Mouse (Mus musculus) erythroblast, adult 5-6 weeks (primary cell): ENCODE results near the gene Mum1. TPM values are rescaled to one million over a fixed set of nuclear protein-coding genes. Genes with fewer than 3 reads are reported as not detected.

ENCODE experiments used
- ATAC-seq: replicated peaks from 2 replicates; pipeline ENCODE4 v1.8.0; 2016; ENCODE audit warnings: moderate number of reproducible peaks, mild to moderate bottlenecking, moderate TSS enrichment, inconsistent platforms; ENCODE audit not compliant: poor library complexity, low FRiP score, severe bottlenecking
- total RNA-seq, 2 experiments: library from RNA; stranded (forward) in 1 of 2; stranded (reverse) in 1 of 2; fragments of 150-400 nt in 1 of 2; fragments of 200-764, 138-1000 nt in 1 of 2; gene quantifications; 2 replicates each; pipeline versions ENCODE4 v1.2.3 to v1.2.4; 2015 to 2017; ENCODE audit warnings: low replicate concordance in 2 of 2

The Mum1 gene
- total RNA-seq, 2 experiments from 2014 or later, result 4.4 to 14.7 TPM

DNA sequence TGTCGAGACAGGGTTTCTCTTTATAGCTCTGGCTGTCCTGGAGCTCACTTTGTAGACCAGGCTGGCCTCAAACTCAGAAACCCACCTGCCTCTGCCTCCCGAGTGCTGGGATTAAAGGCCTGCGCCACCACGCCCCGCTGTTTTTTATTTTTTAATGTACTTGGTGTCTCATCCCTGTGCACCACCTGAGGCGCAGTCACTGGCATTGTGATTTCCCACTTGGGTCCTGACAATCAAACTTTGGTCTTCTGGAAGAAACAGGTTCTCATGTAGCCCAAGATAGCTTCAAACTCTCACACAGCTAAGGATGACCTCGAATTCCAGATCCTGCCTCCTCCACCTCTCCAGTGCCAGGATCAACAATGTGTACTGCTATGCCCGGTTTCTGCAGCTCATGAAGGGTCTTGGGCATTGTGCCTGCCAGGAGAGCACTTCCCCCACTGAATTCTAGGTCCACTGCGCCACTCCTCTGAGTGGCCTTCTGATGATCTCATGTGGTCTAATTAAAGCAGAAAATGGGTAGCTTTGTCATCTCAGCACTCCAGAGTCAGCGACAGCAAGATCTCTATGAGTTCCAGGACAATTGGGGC is 36.6 kb downstream of the Mum1 start:
- ATAC-seq, result no peak

DNA sequence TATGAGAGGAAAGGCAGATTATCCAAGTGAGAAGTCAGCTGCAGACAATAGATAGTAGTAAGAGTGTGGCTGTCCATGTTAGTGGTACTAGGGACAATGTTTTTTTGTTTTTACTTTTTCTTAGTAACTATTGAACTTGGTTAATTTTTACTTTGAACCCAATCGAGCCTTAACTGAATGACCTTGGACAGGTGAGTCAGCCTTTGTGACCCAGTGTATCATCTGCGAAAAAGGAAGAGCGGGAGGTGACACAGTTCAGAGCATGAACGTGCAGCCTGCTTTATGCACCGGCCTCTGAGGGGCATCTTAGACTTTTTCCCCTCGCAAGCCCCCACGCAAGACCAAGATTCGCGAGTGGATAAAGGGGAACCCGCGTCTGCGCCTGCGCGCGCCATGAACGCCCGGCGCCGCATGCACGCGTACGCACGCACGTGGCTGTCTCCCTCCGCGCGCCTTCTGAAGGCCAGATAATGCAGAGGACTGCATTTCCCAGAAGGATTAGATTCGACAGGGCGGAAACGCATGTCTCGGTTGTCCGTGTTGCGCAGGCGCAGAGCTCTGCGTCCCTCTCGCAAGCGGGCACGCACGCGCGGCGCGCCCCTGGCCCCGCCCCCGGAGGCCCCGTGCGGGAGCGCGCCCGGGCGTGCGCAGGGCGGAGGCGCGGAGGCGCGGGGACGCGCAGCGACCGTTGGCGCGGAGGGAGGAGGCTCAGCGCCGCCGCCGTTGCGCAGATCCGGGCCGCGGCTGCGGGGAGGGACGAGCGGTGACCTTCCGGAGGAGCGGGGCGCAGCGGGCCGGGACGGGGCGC is 38.3 kb downstream of the Mum1 start:
- ATAC-seq, result peak; percentile 74

DNA sequence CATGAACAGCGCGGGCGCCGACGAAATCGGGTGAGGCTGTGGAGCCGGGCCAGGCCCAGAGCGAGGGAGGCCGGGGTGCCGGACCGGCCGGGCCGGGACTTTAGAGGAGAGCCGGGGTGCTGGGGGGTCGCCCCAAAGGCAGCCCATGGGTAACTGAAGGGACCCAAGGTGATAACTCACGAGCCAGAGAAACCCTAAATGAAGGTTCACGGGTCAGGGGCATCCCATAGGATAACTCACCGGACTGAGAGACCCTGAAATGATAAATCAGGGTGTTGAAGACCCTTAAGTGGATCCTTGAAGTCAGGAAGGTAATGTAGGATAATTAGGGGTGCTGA is 38.9 kb downstream of the Mum1 start:
- ATAC-seq, result no peak

DNA sequence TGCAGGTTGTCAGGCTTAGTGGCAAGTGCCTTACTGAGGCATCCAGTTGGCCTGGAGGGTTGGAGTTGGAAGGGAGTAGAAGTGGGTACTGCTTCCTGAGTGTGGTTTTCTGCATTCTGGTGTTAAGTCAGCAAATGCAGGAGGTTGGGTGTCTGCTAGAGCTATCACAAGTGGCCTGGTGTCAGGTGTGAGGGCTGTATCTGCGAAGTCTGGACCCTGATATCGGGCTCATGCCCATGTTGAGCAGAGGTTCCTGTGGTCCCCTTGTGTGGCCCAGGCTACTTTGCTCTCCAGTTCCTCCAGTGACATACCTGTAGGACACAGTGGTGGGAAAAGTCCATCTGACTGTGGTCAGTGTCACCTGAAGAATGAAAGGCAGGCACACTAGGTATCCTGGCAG is 43.9 kb downstream of the Mum1 start:
- ATAC-seq, result no peak

DNA sequence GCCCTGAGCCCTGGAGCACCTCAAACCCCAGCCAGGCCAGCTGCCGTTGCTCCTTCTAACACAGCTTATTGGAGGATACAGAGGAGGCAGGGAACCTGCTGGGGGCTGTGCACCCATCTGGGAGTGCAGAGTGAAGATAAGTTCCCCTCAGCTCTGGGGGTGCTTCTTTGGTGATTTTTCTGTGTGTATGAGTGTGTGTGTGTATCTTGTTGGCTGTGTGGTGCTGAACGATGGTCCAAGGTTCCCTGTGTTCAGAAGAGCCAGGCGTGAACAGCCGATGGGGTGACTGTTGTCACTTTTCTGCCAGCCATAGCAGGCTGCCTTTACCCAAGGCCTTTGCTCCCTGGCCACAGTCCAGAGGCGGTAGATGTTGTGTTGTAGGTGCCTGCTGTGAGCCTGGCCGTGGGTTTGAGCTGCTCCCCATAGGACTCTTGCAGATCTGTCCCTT is 44.5 kb downstream of the Mum1 start:
- peak; percentile 36 for ATAC-seq

DNA sequence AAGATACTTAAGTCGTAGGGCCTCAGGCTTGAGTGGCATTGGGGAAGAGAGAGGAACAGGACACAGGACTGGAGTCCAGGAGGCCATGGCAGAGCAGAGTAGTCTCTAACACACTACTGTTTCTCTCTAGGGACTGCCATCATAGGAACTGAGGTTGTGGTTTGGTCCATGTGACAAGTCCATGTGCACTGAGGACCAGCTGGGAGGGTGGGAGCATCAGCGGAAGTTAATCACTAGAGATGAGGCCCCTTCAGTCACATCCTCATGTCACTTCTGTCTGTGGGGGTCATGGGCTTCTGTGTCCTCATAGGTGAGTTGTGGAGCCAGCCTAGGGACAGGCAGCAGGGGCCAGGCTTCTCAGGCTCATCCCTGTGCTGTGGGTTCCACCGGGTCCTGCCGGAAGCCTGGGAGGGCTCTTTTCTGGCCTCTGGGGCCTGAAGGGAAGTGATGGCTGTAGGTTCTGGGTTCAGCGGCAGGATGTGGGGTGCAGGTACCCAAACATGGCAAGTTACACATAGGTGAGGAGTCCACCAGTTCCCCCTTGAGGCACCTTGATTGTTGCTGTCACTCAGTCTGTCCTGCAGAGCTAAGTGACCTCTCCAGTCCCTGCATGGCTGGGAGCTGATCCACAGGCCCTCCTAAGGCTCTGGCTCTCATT is 45.1 kb downstream of the Mum1 start:
- ATAC-seq, result no peak

DNA sequence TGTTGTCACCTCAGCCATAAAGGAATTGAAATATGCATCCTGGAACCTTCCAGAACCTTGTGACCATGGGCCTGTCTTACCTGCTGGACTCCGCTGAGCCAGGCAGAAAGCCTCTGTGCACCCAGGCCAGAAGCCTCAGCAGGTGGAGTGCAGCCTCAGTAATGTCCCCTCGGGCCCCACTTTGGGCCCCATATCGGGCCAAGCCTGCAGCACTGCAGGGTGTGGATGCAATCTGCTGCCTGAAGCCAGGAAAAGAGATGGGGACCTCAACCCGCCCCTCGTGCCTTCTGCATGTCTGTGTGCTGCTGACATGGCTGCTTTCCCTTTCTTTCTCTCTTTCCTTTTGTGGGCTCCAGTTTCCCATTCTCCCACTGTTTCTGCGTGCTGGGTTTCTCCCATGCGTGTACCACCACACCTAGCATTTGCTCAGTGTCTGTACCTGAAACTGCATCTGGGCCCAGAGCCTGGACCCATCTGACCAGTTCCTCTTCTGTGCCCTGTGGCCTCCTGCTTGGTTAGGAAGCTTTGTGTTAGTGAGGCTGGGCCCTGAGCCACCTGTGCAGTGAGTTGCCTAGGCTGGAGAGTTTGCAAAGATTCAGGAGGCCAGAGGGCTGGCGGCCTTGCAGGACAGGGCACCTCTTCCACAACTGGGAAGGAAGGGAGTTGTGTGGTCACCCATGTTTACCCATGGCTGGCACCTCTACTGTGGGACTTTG is 45.8 kb downstream of the Mum1 start:
- ATAC-seq, result no peak

DNA sequence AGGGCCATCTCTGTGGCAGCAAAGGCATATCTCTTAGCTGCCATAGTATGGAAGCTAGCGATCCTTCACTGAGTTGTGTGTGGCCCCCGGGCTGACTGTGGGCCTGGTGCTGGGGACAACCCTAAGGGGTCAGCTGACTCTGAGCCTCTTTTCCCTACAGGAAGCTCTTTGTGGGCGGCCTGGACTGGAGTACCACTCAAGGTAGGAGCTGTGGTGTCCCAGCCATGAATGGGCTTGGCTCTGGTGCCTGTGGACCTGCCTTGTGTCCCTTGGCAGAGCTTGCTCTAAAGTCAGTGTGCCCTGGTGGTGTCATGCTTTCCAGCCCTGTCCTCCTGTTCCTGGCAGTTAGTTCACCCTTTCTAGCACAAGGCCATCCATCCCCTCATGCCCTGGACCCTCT is 47.6 kb downstream of the Mum1 start:
- ATAC-seq, result no peak

DNA sequence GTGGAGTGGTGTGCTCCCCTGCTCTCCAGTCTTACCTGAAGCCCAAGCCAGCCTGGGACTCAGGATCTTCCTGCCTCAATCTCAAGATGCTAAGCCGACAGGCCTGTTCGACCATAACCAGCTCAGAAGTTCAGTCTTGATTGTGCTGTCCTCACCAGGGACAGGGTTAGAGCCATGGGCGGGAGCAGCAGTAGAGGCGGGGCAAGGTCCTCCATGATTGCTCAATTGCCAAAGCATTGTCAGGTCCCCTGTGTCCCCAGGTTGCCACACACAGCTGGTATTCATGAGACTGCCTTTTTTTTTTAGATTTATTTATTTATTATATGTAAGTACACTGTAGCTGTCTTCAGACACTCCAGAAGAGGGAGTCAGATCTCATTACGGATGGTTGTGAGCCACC is 50.0 kb downstream of the Mum1 start:
- no peak for ATAC-seq

DNA sequence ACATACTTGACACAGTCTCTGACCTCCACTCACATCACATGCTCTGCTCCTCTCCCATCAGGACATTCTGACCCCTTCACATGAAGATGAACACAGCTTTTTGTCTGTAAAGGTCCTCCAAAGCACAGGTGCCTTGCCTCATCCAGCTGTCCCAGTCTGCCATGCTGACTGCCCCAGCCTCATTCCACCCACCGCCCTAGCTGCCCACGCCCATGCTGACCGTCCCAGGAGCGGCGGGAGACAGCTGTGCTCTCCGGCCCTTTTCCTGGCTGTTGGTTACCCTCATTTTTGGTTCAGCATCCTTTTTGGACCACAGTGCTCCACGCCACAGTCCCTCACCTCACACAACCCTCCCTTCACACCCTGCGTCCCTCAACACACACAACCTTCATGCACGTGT is 52.2 kb downstream of the Mum1 start:
- ATAC-seq, result no peak

DNA sequence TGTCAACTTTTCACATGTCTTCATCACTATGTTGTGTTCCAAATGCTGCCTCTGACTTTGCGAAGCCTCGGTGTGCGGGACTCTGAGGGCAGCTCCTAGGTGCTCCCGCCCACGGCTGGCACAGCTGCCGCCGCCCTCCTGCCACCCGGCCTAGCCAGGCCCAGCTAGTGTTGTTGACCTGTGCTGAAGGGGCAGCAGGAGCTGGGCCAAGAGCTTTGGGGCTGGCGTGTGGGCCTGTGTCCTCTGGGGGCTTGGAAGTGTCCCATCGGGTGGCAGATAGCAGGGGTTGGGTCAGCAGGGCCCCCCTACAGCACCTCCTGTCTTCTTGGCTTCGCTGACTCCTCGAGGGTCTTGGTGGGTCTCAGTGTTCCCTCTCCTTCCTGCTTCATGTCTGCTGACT is 53.0 kb downstream of the Mum1 start:
- ATAC-seq, result no peak

DNA sequence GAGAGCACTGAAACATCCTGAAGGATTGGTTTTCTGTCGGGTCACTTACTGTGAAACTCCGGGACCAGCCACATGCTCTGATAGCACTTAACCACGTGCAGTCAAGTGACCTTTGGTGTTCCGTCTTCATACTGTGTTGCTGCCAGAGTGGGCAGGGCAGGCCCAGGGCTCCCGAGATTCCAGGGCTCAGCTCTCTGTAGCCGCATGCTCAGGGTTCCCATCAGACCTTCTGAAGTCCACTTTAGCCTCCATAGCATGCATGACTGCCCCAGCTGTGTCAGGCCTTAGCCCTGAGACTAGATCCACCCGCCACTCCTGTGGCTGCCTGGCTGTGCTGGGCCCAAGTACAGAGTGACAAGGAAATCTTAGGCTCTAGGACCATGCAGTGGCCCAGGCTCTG is 55.1 kb downstream of the Mum1 start:
- ATAC-seq, result no peak

DNA sequence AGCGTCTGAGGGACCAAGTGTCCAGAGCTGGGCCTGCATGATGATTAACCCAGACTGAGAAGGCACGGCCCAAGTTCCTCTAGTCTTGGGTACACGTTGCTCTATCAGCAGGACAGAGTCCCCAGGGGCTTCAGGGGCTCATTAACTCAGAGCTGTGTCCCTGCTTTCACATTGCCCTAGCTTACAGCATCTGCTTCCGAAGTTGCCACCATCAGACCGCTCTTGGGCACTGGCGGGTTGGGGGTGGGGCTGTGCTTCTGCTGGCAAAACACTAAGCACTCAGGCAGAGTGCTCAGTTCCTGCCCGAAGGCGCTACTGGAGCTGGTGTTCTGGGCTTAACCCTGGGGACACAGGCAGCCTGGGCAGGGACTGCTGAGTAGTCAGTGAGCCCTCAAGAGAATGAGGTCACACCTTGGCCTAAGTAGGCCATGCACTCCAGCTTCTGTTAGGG is 55.7 kb downstream of the Mum1 start:
- no peak for ATAC-seq

DNA sequence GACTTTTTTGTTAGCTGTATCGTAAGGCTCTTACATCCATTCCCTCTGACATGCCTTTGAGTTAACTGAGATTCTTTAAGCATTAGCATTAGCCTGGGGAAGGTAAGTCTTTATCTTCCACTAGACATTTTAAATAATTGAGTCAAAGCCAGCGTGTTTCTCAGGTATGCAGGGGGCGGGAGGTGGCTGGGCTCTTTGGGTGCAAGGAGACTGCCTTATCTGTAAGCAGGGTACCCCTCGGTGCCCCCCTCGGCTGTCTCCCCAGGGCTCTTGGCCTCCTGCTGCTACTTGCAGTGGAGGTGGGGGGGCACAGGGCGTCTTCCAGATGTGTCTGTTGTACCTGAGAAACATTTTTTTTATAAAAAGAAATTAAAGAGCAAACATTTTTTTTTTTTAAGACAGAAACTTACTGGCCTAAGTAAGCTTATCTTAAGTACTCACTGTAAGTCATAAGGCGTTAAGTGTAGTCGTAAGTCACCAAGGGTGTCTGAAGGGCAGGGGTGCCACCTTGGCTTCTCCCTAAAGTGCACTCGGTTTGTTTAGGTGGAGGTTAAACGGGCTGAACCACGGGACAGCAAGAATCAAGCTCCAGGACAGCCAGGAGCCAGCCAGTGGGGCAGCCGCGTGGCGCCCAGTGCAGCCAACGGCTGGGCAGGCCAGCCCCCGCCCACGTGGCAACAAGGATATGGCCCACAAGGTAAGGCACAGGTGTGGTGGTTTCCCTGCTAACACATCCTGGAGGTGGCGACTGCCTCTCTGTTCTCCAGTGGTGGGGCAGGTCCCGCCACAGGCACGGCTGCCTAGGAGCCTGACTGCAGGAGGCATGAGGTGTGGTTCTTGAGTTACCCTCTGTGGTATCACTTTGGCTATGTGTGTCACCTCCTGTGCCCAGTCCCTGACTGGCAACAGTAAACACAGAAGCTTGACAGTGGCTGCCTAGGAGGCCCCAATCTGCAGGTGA is 56.5 kb downstream of the Mum1 start:
- no peak for ATAC-seq

DNA sequence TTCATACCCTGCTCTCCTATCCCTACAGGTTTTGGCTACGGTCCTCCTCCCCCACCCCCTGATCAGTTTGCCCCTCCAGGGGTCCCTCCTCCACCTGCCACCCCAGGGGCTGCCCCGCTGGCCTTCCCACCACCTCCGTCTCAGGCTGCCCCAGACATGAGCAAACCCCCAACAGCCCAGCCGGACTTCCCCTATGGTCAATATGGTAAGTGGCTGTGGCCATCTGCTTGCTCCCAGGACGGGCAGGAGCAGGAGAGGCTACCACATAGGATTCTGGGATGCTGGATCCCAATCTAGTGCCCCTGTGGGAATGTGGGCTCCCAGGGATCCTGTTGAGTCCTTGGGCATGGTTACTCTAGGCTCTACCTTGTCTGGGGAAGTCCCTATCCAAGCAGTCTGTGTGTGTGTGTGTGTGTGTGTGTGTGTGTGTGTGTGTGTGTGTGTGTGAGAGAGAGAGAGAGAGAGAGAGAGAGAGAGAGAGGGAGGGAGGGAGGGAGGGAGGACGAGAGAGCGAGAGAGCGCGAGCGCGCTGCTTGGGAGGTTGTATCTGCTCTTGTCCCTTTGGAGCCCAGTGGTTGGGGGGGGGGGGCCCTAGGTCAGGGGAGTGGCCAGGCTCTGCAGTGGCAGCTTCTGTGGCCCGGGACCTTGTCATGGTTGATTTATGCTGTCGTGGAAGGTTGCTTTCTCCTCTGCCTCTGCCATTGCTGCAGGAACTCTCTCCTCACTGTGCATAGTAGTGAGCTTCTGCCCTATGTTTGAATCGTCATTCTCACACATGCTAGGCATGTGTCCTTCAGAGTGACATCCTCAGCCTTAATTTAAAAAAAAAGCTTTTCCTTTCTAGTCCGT is 59.2 kb downstream of the Mum1 start:
- ATAC-seq, result no peak

DNA sequence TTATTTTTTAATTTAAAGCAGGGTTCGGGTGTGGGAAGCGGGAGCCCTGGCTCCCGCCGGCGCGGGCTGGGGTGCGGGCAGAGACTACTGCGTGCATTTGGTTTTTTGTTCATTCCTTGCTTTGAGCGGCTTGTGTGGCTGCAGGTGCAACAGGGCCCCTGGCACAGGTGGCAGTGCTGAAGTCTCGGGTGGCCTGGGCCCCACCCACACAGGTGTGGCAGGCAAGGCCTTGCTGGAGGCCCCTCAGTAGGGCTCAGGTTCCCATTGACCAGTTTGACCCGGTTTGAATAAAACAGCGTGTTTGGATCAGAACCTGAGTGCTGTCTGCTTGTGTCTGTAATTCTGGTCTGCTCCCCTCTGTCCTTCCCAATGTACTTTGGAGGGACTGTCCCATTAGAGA is 61.9 kb downstream of the Mum1 start:
- no peak for ATAC-seq

DNA sequence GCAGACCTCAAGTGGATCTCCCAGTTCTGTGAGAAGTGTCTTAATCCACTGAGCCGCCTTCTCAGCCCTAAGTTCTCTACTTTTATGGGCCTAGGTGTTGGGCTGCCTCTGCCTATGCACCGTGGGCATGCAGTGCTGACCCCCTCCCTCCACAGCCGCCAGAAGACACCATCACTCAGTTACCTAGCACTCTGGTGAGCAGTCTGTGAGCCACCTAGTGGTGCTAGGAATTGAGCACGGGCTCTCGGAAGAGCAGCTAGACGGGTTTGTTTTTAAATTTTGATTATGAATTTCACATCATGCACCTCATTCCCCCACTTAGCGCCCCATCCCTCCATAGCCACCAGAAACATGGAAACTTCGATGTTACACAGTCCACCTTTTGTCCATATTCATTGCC is 62.4 kb downstream of the Mum1 start:
- ATAC-seq, result no peak

DNA sequence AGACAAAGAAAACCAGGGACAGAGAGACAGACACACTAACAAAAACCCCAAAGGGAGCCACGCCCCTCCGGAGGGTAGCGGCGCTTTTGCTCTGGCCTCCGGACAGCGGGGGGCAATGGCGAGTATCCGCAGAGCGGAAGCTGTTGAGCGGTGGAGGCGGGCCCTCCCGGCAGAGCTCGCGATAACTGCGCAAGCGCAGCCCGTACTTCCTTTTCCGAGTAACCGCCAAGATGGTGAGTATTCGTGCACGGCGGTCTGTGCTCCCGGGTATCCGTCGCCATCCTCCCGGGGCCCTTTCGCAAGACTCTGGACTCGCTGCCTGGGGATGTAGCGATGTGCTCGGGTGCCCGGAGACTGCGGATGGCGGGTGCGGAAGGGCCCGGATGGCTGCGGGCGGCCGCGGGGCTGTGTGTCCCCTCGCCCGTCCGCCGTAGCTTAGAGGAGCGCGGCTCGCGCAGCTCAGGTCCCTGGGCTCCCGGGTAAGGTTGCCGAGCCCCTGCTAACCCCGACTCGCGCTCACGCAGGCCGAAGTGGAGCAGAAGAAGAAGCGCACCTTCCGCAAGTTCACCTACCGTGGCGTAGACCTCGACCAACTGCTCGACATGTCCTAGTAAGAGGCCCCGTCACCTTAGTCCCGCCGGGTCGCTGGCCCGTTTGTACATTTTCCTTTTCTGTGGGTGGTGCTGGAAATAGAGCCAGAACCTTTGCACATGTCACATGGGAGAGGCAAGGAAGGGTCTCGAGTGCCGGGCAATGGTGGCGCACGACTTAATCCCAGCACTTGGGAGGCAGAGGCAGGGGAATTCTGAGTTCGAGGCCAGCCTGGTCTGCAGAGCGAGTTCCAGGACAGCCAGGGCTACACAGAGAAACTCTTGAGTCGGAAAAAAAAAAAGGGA is 66.3 kb downstream of the Mum1 start, which contains the start of gene Rps15:
Rps15 (plus strand) TSS at position 203 of the 896 bp plus-strand sequence.
- ATAC-seq, result peak; percentile 91
